Mouse (Mus musculus) heart, postnatal 0 days (tissue): ENCODE data around the gene Slc25a28.

ENCODE experiments used
- CTCF ChIP-seq: IDR thresholded peaks from 2 replicates; pipeline ENCODE4 v1.5.1; 2016; ENCODE audit warnings: antibody characterized with exemption, control low read depth, low read depth
- EP300 ChIP-seq: IDR thresholded peaks from 2 replicates; pipeline ENCODE4 v1.6.1; 2016; ENCODE audit warnings: antibody characterized with exemption, low read depth

GRCm38 (mm10) chr19:43692815-43693214 lies 18.1 kb upstream of the Slc25a28 start:
- TF ChIP-seq CTCF (no peak), EP300 (no peak)
